Mouse (Mus musculus) urinary bladder, postnatal 14 days (tissue): ENCODE measurements around the gene Mettl7a1.
"Not testable (repeated sequence)": the region's sequence is repeated elsewhere in the genome, so short reads cannot be mapped to it uniquely, and the experiment has no call there.

ENCODE experiments used
- DNase-seq: peaks from one replicate; pipeline ENCODE4 v3.0.0; 2021; ENCODE audit warnings: low spot score

Mettl7a1 gene

DNA sequence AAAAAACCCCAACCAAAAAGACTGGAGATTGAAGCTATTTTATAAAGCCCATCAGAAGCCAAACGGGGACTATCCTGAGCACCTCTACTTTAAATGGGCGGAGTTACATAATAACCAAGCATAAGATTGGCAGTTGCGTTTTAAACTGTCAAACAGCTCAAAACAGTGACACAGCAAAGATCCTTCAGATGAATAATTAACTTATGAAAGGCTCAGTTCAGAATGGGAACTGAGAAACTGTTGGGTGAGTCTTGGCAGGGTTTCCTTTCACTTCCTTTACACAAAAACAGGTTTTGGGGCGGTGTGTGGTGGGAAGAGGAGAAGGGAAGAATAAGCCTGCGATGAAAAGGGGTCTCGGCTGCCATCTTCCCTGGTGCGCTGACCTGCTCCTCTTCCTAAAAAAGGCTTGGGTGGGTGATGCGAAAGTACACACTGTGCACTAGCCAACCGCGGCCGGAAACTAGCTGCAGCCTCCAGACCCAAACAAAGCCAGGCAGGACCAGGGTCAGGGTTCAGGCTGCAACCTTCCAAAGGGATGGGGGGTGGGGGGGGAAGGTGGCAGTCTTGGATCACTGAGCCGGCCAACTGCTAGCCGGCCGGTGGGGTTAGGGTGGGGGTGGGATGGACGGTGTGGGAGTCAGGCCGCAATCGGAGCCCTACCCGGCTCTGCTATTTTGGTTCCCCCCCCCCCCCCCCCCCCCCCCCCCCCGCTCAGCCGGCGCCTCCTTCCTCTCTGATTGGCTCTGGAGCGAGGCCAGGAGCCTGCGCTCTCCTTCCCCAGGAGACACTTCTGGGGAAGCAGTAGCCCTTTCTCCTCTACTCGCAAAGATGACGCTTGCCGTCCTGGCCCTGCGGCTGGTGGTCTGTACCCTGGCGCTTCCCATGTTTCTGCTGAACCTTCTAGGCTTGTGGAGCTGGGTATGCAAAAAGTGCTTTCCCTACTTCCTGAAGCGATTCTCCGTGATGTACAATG is at the start of gene Mettl7a1:
TSS of gene Mettl7a1 (plus strand) at position 122 of the 973 bp plus-strand sequence.
- DNase-seq, result peak; percentile 88

GRCm38 (mm10) chr15:100256386-100256785 is 47.6 kb upstream of the Mettl7a1 start:
- DNase-seq, result no peak

GRCm38 (mm10) chr15:100257305-100257704 is 46.6 kb upstream of the Mettl7a1 start:
- no peak for DNase-seq

DNA sequence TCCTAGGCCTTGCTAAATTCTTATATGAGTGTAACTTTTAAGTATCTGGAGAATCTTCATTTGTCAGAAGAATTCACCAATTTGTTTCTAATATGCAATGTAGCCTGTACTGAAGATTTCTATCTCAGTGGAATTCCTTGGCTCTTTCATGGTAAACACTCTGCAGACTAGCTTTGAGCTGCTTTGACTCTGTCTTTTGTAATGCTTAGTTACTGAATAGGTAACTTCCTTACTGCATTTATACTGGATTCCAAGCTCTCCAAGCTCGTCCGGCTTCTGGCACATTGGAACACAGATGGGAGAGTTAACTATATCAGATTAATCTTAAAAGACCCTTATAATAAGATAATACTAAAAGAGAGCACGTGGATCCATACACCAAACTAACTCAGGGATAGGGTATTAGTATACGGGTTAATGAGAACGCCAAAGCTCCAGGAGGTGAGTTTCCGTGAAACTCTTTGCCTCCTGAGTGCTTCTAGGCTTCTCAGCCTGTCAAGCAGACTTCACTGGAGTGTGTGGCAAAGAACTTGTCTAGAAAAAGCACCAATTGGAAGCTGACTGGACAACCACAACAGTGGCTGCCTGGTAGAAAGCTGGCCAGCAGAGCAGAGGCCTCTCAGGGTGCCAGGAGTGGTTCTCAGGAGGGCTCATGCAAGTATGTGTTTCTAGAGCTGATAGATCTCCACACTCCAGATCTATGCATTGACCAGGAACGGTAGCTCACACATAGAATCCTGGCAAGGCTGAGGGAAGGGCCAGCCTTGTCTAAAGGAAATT is 45.1 kb upstream of the Mettl7a1 start:
- DNase-seq, result no peak

DNA sequence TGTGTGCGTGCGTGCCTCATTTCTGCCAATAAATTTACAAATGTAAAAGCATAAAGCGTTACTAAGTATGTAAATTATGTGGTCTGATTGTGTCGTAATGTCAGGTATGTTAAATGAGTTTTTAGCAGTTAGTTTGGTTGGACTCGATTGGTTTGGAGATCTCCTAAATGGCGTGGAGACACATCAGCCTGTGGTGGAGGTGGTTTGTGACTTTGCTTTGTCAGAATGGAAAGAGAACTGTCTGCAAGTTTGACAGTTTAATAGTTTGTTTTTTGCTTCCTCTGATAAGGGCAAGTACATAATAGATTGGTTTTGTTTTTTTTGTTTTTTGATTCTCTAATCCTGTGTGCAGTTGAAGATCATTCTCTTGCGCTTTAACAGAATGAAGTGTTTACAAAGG is 43.6 kb upstream of the Mettl7a1 start:
- not testable (repeated sequence) for DNase-seq

DNA sequence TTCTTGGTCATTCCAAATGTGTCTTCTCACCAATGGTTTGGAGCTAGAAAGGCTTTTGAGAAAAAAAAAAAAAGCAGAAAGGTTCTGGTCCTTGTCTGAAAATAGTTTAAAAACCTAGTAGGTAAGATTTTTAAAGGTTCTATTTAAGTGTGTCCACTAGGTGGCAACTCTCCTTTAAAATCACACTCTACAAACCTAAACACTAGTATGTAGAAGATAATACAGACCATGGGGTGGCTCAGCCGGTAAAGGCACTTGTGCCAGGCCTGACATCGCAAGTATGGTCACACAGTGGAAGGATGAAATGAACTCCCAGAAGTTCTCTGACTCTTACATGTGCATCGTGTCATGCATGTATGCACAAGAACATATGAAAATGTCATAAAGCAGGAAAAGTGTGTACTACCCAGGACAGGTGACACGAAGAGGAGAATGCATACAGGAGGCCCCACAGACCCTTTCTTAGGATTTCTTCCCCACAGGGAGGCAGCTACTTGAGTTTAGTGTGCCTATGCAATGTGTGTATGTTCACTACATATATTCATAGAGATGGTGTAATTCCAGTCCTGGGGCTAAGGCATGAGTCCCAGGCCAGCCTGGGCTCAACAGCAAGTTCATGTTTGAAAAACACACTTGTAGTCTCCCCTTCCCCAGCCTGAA is 40.6 kb upstream of the Mettl7a1 start:
- DNase-seq, result no peak

DNA sequence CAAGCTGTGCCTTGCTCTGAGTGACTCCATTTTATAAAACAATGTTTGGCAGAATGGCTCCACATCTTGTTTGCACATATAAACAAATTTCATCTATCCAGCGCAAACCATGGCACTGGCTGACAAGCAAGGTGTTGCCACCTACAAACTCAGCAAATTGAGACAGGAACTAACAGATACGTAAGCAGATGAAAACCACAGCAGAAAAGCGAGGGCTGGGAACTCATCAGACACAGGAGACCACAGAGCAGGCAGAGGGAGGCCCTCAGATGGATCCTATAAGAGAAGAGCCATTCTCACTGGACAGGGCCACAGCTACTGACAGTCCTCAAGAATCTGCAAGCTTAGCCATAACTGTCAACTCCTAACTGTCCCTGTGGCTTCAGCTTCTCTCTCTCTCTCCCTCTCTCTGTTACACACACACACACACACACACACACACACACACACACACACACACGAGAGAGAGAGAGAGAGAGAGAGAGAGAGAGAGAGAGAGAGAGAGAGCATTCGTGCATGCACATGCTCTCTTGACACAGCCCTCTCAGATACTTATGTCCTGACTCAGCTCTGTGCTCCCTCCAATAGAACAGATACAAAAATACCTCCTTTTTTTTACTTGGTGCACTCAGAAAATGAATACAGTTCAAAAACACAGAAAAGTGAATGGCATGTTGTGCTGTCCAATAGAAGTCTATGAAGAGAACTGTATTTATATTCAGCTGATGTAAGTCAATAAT is 38.2 kb upstream of the Mettl7a1 start:
- DNase-seq, result no peak

DNA sequence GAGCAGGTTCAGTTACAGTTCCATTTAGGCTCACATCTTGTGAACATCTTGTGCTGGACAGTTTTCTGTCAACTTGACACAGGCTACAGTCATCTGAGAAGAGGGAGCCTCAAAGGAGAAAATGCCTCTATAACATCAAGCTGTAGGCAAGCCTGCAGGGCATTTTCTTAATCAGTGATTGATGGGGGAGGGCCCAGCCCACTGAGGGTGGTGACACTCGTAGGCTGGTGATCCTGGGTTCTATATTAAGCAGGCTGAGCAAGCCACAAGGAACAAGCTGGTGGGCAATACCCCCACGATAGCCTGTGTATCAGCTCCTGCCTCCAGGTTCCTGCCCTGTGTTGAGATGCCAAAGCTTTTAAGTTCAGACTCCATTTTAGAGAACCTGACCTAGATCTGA is 35.0 kb upstream of the Mettl7a1 start:
- no peak for DNase-seq

DNA sequence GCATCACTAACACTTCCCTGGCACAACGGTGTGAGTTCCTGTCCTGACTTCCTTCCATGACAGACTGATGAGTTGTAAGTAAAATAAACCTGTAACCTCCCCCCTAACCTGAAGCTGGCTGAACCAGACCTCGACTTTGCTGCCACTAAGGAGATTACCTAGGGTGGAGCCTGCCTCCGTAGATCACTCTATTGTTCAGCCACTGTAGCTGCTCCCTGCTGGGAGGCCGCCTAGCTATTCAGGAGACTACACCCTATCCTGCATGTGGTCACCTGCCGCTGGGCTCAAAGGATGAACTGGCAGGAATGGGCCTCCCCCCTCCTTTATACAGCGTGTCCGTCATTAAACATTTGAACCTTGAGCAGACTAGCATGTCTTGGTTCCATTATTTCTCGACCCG is 34.2 kb upstream of the Mettl7a1 start:
- no peak for DNase-seq

DNA sequence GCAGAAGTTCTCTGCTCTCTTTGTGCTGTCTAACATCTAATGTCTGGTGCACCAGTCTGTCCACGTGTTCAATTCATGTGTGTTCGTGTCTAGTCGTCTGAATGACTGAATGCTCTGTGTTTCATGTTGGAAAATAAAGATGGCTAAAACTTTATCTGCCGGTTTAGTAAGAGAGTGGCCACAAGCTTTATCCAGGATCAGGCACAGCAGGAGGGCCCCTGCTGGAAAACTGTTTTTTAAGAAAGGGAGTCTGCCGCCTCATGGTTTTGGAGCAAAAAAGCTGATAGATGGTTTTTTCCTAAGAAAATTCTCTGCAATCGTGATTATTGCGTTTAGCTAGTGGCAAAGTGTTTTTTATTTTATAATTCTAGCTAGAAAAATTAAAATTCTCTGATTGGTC is 33.3 kb upstream of the Mettl7a1 start:
- DNase-seq, result not testable (repeated sequence)

DNA sequence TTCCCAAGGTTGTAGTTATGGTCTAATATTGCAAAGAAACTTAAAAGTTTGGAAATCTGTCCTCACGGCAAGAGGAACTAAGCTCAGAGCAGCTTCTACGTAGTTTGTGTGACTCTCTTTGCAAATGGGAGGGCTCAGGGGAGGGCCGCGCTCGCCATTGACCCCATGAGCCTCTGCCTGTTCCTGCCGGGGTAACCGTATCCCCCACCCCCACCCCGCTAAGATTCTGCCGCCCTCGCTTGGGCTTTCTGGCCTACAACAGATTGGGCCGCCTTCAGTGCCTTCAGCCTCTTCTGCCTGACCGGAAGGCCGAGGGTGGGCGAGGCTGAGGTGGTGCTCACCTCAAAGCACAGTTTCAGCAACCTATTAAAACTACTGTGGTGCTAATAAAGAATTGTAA is 32.5 kb upstream of the Mettl7a1 start:
- no peak for DNase-seq

DNA sequence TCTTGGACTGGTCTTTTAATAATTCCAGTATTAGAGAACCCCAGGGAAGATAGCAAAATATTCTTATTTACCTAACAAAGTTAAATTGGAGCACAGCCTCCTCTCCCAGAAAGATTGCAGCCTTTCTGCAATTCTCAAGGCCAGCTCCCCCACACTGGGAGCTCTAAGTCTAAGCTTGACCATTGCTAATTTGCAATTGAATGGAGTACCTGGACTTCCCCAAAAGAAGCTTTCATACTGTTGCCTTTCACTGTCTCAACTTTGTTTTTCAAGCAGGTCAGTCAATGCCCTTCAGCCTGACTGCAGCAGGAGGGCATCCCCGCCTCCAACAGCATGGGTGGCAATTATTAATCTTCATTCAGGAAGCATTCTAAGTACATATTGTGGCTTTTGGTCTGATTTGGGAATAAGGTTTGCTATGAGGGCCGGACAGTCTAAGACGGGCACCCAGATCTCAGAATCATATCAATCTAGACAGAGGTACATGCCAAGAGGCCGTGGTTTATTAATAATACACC is 30.1 kb upstream of the Mettl7a1 start:
- not testable (repeated sequence) for DNase-seq

GRCm38 (mm10) chr15:100274790-100275559 is 29.0 kb upstream of the Mettl7a1 start:
- no peak for DNase-seq

DNA sequence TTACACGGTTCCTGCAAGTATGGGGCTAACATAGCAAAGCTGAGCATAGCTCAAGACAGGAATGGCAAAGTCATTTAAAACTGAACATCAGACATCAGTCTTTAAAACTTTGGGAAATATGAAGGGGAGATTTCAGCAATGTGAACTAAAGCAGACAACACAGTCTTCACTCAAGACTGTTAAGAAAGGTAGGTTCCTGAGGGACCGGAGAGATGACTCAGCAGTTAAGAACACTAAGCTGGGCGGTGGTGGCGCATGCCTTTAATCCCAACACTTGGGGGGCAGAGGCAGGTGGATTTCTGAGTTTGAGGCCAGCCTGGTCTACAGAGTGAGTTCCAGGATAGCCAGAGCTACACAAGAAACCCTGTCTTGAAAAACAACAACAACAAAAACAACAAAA is 27.5 kb upstream of the Mettl7a1 start:
- no peak for DNase-seq

GRCm38 (mm10) chr15:100277586-100277985 is 26.4 kb upstream of the Mettl7a1 start:
- no peak for DNase-seq

- DNase-seq, result no peak
Observed at GRCm38 (mm10) chr15:100280626-100281025, 23.3 kb upstream of the Mettl7a1 start, which contains the start of gene Tmprss12. Tmprss12 (plus strand) TSS chr15:100280837.

DNA sequence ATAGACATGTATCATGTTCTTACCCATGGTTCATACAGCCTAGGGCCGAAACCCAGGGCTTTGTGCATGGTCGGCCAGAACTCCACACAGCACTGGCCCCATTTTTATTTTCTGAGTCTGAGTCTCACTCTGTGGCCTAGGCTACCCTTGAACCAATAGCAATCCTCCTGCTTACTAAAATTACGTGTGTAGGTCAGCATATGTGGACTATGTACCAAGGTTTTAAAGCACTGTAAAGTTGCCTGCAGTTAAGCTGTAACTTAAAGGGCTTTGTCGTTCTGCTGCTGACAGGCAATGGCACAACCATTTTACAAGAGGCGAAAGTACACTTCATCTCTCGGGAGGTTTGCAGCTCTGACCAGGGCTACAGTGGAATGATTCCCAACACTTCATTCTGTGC is 15.0 kb upstream of the Mettl7a1 start:
- no peak for DNase-seq

DNA sequence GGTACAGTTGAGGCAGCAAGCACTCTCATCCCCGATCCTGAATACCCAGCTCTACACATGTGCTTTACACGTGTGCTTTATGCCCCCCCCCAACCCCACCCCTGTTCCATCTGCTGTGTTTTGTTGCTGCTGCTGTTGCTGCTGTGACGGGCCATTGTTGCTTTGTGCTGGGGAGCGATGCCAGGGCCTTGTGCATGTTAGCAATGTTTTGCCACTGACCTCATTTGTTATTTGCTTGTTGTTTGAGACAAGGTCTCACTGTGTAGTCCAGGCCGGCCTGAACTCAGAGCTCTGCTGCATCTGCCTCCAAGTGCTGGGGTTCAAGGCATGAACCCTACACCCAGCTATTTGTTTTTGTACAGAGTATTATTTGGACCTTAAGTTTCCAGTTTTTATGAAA is 13.1 kb upstream of the Mettl7a1 start:
- no peak for DNase-seq

DNA sequence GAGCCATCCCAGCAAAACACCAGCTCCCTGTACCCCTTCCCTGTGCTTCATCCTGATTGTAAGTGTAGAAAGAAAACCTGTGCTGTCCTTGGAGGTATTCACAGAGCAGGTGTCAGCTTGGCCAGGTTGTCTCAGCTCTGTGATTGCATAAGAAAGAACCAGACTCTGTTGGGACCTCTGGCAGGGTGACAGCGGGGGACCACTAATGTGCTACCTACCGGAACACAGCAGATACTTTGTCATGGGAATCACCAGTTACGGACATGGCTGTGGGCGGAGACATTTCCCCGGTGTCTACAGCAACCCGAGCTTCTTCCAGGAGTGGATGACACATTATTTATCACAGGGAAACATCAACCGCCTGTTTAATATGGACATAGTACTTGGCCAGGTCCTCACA is 11.6 kb upstream of the Mettl7a1 start:
- no peak for DNase-seq

- DNase-seq, result no peak
Observed at GRCm38 (mm10) chr15:100297856-100298255, 6.1 kb upstream of the Mettl7a1 start.

- no peak for DNase-seq
Observed at GRCm38 (mm10) chr15:100300499-100300898, 3.4 kb upstream of the Mettl7a1 start.
